Mouse (Mus musculus) G1E (cell line): ENCODE measurements around the gene Aff3. TPM values are rescaled to one million over a fixed set of nuclear protein-coding genes. Genes with fewer than 3 reads are reported as not detected.

Experiments
- ATAC-seq: 2 replicates; pipeline ENCODE4 v1.8.0; 2016; ENCODE audit warnings: mild to moderate bottlenecking; ENCODE audit not compliant: insufficient number of reproducible peaks, poor library complexity, low FRiP score, severe bottlenecking; ENCODE audit errors: extremely low read depth
- DNase-seq: peaks from one replicate; pipeline ENCODE4 v3.0.0; 2012; ENCODE audit warnings: low spot score
- H3K27me3 ChIP-seq: 2 replicates; pipeline ENCODE4 v1.6.1; 2012; ENCODE audit warnings: mild to moderate bottlenecking, low read length, inconsistent platforms; ENCODE audit not compliant: insufficient read depth
- H3K36me3 ChIP-seq: replicated peaks from 2 replicates; pipeline ENCODE3; 2012; ENCODE audit warnings: mild to moderate bottlenecking, inconsistent platforms
- H3K4me1 ChIP-seq: 2 replicates; pipeline ENCODE4 v1.6.1; 2012; ENCODE audit warnings: low read depth, low read length, inconsistent platforms, mixed read lengths; ENCODE audit not compliant: insufficient read depth
- H3K4me3 ChIP-seq: 2 replicates; pipeline ENCODE4 v1.5.1; 2012; ENCODE audit warnings: low read depth, mild to moderate bottlenecking, inconsistent platforms, low read length, moderate library complexity, mixed read lengths
- H3K9me3 ChIP-seq: replicated peaks from 2 replicates; pipeline ENCODE4 v1.6.1; 2012; ENCODE audit warnings: inconsistent platforms
- CTCF ChIP-seq: IDR thresholded peaks from 2 replicates; pipeline ENCODE4 v1.5.1; 2012; ENCODE audit warnings: low read depth, low read length, inconsistent platforms, mixed read lengths
- GATA1 ChIP-seq: IDR thresholded peaks from 2 replicates; pipeline ENCODE4 v1.6.1; 2012; ENCODE audit warnings: borderline replicate concordance, low read length, inconsistent platforms, mixed read lengths
- GATA2 ChIP-seq: IDR thresholded peaks from 2 replicates; pipeline ENCODE4 v1.6.1; 2012; ENCODE audit warnings: low read depth, low read length, inconsistent platforms, borderline replicate concordance
- POLR2AphosphoS5 ChIP-seq: IDR thresholded peaks from 2 replicates; pipeline ENCODE4 v1.6.1; 2012; ENCODE audit warnings: low read depth, low read length, inconsistent platforms; ENCODE audit not compliant: insufficient replicate concordance
- TAL1 ChIP-seq: conservative IDR thresholded peaks from 2 replicates; pipeline ENCODE4 v1.6.1; 2012; ENCODE audit warnings: low read depth, low read length, inconsistent platforms, mixed read lengths
- polyA plus RNA-seq: library from polyadenylated mRNA; stranded (reverse); fragments of >175 nt; gene quantifications from 2 replicates; pipeline ENCODE4 v1.2.3, GENCODE M21; 2012
- total RNA-seq, 2 experiments: library from RNA; stranded (forward) in 1 of 2; stranded (reverse) in 1 of 2; fragments of 200-1000 nt in 1 of 2; fragments of >200 nt in 1 of 2; fragmentation: Nextera tagmentation in 1 of 2; gene quantifications; 2 replicates each; pipeline ENCODE4 v1.2.3; 2014 to 2017

The Aff3 gene
- total and polyA plus RNA-seq, 3 experiments, result 2.3 to 6.9 (median 6.3) TPM

- Histone ChIP-seq H3K4me1 (no peaks in the 10 kb centered on the region), H3K36me3 (no peaks in the 10 kb centered on the region), H3K27me3 (peaks cover 8% of the 10 kb centered on the region), H3K9me3 (no peaks in the 10 kb centered on the region), H3K4me3 (no peak overlapping the region)
- ATAC-seq (no peak), DNase-seq (no peak)
- TF ChIP-seq CTCF (no peak), POLR2AphosphoS5 (no peak), GATA1 (no peak), TAL1 (no peak), GATA2 (no peak)
Observed at GRCm38 (mm10) chr1:38202475-38203183, 462.1 kb downstream of the Aff3 start.

DNA sequence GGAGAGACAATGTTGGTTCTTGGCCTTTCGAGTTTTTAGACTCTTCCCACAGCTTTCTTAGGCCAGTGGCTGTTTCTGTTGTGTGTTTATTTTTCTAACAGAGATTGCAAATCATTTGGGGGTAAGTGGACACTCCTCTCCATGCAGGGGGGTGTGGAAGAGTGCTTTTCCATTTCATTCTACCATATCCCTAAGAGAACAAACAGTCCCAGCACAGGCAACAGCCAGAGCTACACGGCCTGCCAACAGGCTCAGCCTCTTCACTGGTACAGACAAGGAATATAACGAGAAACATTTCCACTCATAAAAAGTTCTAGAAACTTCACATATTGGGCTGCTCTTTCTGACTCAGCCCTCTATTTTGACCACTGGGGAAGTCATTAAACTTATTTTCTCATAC lies 463.0 kb downstream of the Aff3 start:
- ATAC-seq (no peak), DNase-seq (no peak)
- Histone ChIP-seq H3K27me3 (peaks cover 8% of the 10 kb centered on the region), H3K36me3 (no peaks in the 10 kb centered on the region), H3K4me3 (no peak overlapping the region), H3K9me3 (no peaks in the 10 kb centered on the region), H3K4me1 (no peaks in the 10 kb centered on the region)
- TF ChIP-seq GATA1 (no peak), CTCF (no peak), TAL1 (no peak), POLR2AphosphoS5 (no peak), GATA2 (no peak)

DNA sequence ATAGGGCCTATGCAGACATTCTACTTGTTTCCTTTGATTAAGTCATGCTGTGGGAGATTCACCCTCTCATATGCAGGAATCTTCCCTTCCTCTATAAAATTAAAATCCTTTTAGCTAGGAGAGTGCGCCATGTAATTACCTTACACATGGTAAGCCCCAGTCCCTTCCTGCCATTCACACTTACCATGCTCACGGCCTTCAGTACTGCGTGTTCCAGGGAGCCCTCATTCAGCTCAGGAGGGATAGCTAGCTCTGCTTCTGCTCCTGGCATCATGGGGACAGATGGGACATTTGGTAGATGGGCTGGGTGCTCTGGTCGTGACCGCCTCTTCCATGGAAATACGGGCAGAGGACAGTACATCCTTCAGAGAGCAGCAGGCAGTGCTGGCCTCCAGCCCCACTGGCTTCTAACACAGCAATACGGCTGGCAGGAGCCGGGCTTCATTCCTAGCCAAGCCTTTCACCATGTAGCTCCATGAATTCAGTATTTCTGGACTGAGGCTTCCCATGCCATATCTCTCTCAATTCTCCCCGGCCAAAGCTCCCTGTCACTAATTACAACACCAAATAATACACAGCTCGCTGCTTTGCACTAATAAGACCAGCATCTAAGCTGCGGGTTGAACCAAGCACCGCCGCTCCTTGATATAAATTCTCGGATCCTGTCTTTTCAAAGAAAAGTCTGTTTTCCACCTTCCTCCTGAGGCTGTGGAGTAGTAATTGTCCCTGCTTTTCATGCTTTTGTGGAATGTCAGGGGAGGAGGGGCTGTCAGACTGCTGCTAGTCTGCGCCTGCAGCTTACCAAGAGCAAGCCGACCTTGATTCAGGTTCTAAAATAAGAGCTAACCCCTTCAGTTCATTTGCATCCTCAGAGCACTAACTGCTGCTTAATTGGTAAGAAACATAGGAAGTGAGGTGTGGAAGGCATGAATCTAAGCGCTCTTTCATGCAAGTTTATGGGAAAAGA lies 464.8 kb downstream of the Aff3 start:
- DNase-seq, result no peak
- H3K36me3 ChIP-seq, result no peaks in the 10 kb centered on the region
- no peak for TF ChIP-seq GATA2
- no peak for TF ChIP-seq CTCF
- TF ChIP-seq POLR2AphosphoS5, result no peak
- TF ChIP-seq GATA1, result no peak
- TF ChIP-seq TAL1, result no peak

DNA sequence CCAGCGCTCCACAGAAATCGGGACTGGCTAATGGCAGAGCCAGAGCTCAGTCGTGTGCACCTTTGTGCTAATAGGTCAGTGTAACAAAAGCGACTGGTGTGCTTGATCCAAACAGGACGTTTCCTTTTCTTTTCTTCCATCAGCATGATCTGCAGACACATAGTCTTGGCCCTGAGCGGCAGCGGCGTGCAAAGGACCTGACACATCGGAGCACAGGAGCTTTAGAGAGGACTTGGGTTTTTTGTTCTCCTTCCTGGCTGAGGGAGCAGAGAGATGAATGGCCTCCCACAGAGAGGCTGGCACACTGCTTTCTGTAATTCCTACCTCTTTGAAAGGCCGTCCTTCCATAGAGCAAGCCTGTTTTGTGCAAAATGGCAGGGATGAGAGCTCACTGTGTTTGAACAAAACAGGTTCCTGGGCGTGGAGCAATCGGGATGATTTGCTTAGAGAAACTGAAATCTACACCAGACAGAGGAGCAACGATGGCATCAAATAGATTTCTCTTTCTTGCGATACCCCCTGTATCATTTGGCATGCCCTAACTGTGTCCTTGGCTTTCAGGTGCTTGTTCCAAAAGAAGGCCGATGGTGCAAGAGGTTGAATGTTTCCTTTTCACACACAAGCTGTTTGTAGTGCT lies 466.2 kb downstream of the Aff3 start:
- TF ChIP-seq GATA1, result no peak
- TF ChIP-seq TAL1, result no peak
- Histone ChIP-seq H3K4me3 (no peak overlapping the region), H3K4me1 (no peaks in the 10 kb centered on the region), H3K36me3 (no peaks in the 10 kb centered on the region), H3K9me3 (no peaks in the 10 kb centered on the region), H3K27me3 (peaks cover 8% of the 10 kb centered on the region)
- ATAC-seq (no peak), DNase-seq (no peak)

More for the DNA sequence above, 464.8 kb downstream of the Aff3 start:
- ATAC-seq, result no peak
- peaks cover 8% of the 10 kb centered on the region for H3K27me3 ChIP-seq
- H3K4me3 ChIP-seq, result no peak overlapping the region
- H3K4me1 ChIP-seq, result no peaks in the 10 kb centered on the region
- H3K9me3 ChIP-seq, result no peaks in the 10 kb centered on the region

- no peaks in the 10 kb centered on the region for H3K36me3 ChIP-seq
- TF ChIP-seq GATA1 (no peak), CTCF (no peak), TAL1 (no peak)
- no peak overlapping the region for H3K4me3 ChIP-seq
- ATAC-seq, result no peak
- no peaks in the 10 kb centered on the region for H3K4me1 ChIP-seq
- DNase-seq, result no peak
- H3K9me3 ChIP-seq, result no peaks in the 10 kb centered on the region
- H3K27me3 ChIP-seq, result peaks cover 10% of the 10 kb centered on the region
Observed at GRCm38 (mm10) chr1:38197145-38197682, 467.5 kb downstream of the Aff3 start.

DNA sequence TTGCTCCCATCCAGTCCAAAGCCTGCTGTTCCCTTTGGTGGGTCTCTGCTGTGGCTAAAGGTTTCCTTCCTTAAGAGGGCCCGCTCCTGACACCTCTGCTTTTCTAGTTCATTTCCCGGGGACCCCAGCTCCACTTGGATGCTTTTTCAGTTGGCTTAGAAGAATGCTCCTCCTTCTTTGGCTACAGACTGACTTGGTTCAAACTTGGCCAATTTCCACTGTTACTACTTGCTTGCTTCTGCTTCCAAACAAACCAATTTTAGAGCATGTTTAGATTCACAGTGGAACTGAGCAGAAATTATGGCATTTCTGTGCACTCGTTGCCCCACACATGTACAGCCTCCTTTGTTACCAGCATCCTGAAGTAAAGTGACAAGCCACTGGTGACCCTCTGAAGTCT lies 469.0 kb downstream of the Aff3 start:
- peaks cover 9% of the 10 kb centered on the region for H3K27me3 ChIP-seq
- TF ChIP-seq GATA2 (no peak), TAL1 (no peak), GATA1 (no peak), POLR2AphosphoS5 (no peak), CTCF (no peak)
- no peaks in the 10 kb centered on the region for H3K9me3 ChIP-seq
- no peak for DNase-seq
- H3K4me3 ChIP-seq, result no peak overlapping the region
- no peaks in the 10 kb centered on the region for H3K36me3 ChIP-seq
- no peaks in the 10 kb centered on the region for H3K4me1 ChIP-seq
- no peak for ATAC-seq
